Mouse (Mus musculus) lung, postnatal 0 days (tissue): ENCODE results near the gene Usp2. TPM values are rescaled to one million over a fixed set of nuclear protein-coding genes. Genes with fewer than 3 reads are reported as not detected.

Experiments
- ATAC-seq: fragments of 200-750 bp; cut with Nextera tagmentation; 2 replicates; pipeline ENCODE4 v1.8.0; 2017; ENCODE audit warnings: moderate library complexity
- DNase-seq: peaks from one replicate; pipeline ENCODE4 v3.0.0-alpha.2; 2016; ENCODE audit warnings: low spot score
- H3K27ac ChIP-seq: fragments of 300-500 bp; sonication (generic); 2 replicates; pipeline ENCODE4 v1.5.1; 2014; ENCODE audit warnings: antibody characterized with exemption, mild to moderate bottlenecking, low read length, mixed read lengths
- H3K27me3 ChIP-seq: fragments of 300-500 bp; sonication (generic); replicated peaks from 2 replicates; pipeline ENCODE4 v1.6.1; 2014; ENCODE audit warnings: low read length, mixed read lengths; ENCODE audit not compliant: insufficient read depth
- H3K36me3 ChIP-seq: fragments of 300-500 bp; sonication (generic); 2 replicates; pipeline ENCODE4 v1.6.1; 2014; ENCODE audit warnings: low read length, mixed read lengths; ENCODE audit not compliant: insufficient read depth
- H3K4me1 ChIP-seq: fragments of 300-500 bp; sonication (generic); 2 replicates; pipeline ENCODE4 v1.6.1; 2014; ENCODE audit warnings: antibody characterized with exemption, low read depth, low read length, mixed read lengths; ENCODE audit not compliant: insufficient read depth
- H3K4me2 ChIP-seq: fragments of 300-500 bp; sonication (generic); replicated peaks from 2 replicates; pipeline ENCODE4 v1.6.1; 2014; ENCODE audit warnings: low read depth, mild to moderate bottlenecking, low read length, moderate library complexity, mixed read lengths
- H3K4me3 ChIP-seq: fragments of 300-500 bp; sonication (generic); 2 replicates; pipeline ENCODE4 v1.5.1; 2014; ENCODE audit warnings: low read depth, low read length
- H3K9ac ChIP-seq: fragments of 300-500 bp; sonication (generic); replicated peaks from 2 replicates; pipeline ENCODE4 v1.6.1; 2014; ENCODE audit warnings: low read depth, mild to moderate bottlenecking
- H3K9me3 ChIP-seq: fragments of 300-500 bp; sonication (generic); 2 replicates; pipeline ENCODE4 v1.6.1; 2016; ENCODE audit warnings: low read length, mixed read lengths
- CTCF ChIP-seq: IDR thresholded peaks from 2 replicates; pipeline ENCODE4 v1.5.1; 2016; ENCODE audit warnings: antibody characterized with exemption, mild to moderate bottlenecking
- EP300 ChIP-seq: IDR thresholded peaks from 2 replicates; pipeline ENCODE4 v1.6.1; 2016; ENCODE audit warnings: antibody characterized with exemption, mild to moderate bottlenecking, control low read depth
- WGBS: fragments of 180-500 bp; shearing (Covaris S2); extraction: QIAGEN DNeasy Blood & Tissue Kit; methylation state at CpG from one replicate; pipeline ENCODE4 v1.1.7; 2014; 5-methylcytosine and 5-hydroxymethylcytosine counted together
- polyA plus RNA-seq: library from polyadenylated mRNA; unstranded; fragments of >200 nt; fragmentation: Nextera tagmentation; extraction: Ambion mirVana; gene quantifications from 2 replicates; pipeline ENCODE4 v1.2.1, GENCODE M21; 2015

Gene Usp2
- polyA plus RNA-seq, 1 experiment from 2014 or later: 11.0 TPM

DNA sequence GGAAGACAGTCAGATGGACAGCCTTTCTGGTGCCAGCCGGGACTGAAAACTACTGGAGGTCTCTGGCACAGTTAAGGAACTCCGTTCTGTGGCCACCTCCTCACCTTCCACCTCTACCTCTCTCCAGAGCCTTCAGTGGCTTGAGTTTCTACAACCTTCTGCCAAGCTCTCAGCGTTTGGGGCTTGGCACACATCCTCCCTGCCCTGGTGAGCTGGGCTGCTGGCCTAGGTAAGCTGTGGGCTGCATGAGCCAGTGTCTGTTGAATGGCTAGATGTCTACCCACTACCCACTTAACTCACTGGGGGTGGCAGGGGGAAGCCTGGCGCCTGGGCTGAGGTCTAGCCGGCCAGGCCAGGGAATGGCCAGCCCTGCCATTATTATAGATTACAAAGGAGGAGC lies 6.3 kb downstream of the Usp2 start:
- ATAC-seq (no peak), DNase-seq (no peak)
- H3K9ac ChIP-seq: no peak overlapping the region
- H3K4me2 ChIP-seq: no peak overlapping the region
- H3K27me3 ChIP-seq: no peaks in the 10 kb centered on the region; the same call in 1 of the 2 replicates
- H3K9me3 ChIP-seq: no peaks in the 10 kb centered on the region
- 79% methylated on average over 5 of the region's 5 CpGs for WGBS
- H3K36me3 ChIP-seq: no peaks in the 10 kb centered on the region
- H3K4me1 ChIP-seq: no peaks in the 10 kb centered on the region; the same call in 1 of the 2 replicates
- no peak overlapping the region for H3K27ac ChIP-seq
- TF ChIP-seq CTCF (no peak), EP300 (no peak)
- no peak overlapping the region for H3K4me3 ChIP-seq

DNA sequence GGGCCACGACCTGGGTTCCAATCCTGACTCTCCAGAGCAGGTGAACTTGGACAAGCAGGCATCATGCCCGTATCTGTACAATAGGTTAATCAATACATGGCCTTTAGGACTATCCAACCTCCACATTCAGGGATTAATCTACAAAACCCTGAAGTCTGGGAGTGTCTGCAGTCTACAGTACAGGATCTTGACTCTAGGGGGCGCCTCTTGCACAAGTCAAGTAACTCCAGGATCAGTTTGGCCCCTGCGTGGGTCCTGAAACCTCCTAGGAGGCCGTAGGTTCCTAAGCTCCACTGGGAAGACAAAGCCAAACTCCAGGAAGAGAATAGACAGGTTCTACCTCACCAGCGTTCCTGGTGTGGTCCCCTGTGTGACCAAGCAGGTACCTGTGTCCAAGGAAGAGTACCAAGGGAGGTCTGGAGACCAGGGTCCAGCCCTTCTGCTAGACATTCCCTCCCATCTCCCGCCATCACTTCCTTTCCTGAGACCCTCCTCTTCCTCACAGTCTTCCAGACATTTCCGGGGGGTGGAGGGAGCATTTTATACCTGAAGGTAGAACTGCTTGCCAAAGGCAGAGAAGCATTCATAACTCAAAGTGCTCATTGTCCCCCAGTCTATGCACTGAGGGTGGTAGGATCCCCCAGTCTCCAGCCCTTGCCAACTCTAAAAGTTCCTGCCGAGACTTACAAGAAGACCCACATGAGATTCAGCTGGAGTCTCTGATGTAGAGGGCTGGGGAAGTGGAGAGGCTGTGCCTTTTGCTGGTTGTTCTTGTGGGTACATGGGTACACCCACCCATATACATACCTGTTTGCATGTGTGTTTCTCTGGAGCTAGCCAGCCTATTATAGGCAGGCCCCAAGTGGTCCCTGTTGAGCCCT lies 7.8 kb downstream of the Usp2 start:
- H3K4me1 ChIP-seq: peaks cover 9% of the 10 kb centered on the region
- 56% methylated on average over 9 of the region's 9 CpGs for WGBS
- H3K27me3 ChIP-seq: no peaks in the 10 kb centered on the region; the same call in 1 of the 2 replicates
- no peak overlapping the region for H3K4me3 ChIP-seq
- H3K4me2 ChIP-seq: no peak overlapping the region
- H3K9me3 ChIP-seq: no peaks in the 10 kb centered on the region
- peak; percentile 57 for TF ChIP-seq CTCF
- TF ChIP-seq EP300: no peak
- H3K27ac ChIP-seq: no peak overlapping the region
- peak; percentile 40 for DNase-seq
- no peak overlapping the region for H3K9ac ChIP-seq
- no peak for ATAC-seq
- no peaks in the 10 kb centered on the region for H3K36me3 ChIP-seq

GRCm38 (mm10) chr9:44075276-44075995 lies 8.6 kb downstream of the Usp2 start:
- no peak for TF ChIP-seq CTCF
- no peak for TF ChIP-seq EP300
- Histone ChIP-seq H3K4me2 (no peak overlapping the region), H3K9ac (no peak overlapping the region), H3K4me1 (peaks cover 12% of the 10 kb centered on the region), H3K9me3 (no peaks in the 10 kb centered on the region), H3K27ac (no peak overlapping the region), H3K36me3 (no peaks in the 10 kb centered on the region), H3K4me3 (no peak overlapping the region), H3K27me3 (no peaks in the 10 kb centered on the region; the same call in 1 of the 2 replicates)
- no peak for ATAC-seq
- DNase-seq: no peak
- 73% methylated on average over 24 of the region's 24 CpGs for WGBS

DNA sequence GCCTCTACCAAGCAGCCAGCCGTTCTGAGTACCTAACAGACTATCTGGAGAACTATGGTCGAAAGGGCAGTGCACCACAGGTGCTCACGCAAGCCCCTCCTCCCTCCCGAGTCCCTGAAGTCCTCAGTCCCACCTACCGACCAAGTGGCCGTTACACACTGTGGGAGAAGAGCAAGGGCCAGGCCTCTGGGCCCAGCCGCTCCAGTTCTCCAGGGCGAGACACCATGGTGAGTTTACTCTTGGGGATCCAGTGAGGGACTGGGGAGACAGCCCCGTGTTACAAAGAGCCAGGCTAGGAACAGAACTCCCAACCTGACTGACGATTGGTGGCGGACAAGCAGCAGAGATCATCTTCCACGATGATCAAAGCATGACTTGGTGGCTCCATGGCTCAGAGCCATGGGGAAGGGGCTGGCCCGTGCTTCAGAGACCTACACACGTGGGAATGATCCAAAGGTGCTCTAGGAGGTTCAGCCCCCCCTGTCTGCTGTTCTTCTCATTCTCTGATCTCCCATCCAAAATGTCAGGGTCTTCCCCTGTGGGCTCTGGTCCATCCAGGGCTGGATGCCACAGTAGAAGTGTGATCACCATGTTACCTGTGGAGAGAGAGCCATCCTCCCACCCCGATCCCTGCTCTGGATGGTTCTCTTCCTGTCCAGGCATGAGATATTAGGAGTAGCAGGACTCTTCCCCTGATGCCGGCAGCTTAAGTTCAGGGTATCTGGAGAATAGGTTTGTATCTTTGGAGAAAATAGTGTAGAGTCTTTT lies 9.4 kb downstream of the Usp2 start:
- ATAC-seq (no peak), DNase-seq (no peak)
- Histone ChIP-seq H3K4me3 (no peak overlapping the region), H3K9me3 (no peaks in the 10 kb centered on the region), H3K36me3 (no peaks in the 10 kb centered on the region), H3K4me2 (no peak overlapping the region), H3K4me1 (peaks cover 12% of the 10 kb centered on the region), H3K27me3 (no peaks in the 10 kb centered on the region), H3K9ac (no peak overlapping the region), H3K27ac (no peak overlapping the region)
- 62% methylated on average over 16 of the region's 16 CpGs for WGBS
- TF ChIP-seq CTCF (no peak), EP300 (no peak)

DNA sequence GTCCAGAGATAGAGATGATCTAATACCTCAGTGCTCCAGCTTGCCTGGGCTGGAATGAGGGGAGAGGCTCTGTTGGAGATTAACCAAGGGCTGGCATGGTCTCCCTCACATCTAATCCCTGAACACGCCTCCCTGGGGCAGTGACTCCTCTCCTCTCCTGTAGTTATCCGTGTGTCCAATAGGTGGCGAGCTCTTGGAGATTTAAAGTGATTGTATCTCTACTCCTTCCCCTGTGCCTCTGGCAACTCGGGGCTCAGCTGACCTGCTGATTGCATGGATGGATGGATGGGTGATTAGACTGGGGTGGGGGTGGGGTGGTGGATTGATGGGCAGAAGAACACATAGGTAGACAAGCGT lies 9.9 kb downstream of the Usp2 start:
- peak; percentile 88 for DNase-seq
- Histone ChIP-seq H3K9ac (no peak overlapping the region), H3K27ac (no peak overlapping the region), H3K36me3 (no peaks in the 10 kb centered on the region), H3K9me3 (no peaks in the 10 kb centered on the region), H3K4me3 (no peak overlapping the region), H3K4me1 (peaks cover 12% of the 10 kb centered on the region), H3K27me3 (no peaks in the 10 kb centered on the region), H3K4me2 (no peak overlapping the region)
- 20% methylated on average over 5 of the region's 5 CpGs for WGBS
- TF ChIP-seq CTCF (peak; percentile 75), EP300 (no peak)
- ATAC-seq: peak; percentile 7; the same call in 1 of the 2 replicates
